Mouse (Mus musculus) ES-Bruce4 (cell line): ENCODE data around the gene Tmem108.

ENCODE experiments used
- CTCF ChIP-seq: IDR thresholded peaks from one replicate; pipeline ENCODE4 v1.8.1; 2011; ENCODE audit warnings: low read depth, low read length
- POLR2A ChIP-seq: IDR thresholded peaks from one replicate; pipeline ENCODE4 v1.8.1; 2011; ENCODE audit warnings: low read length; ENCODE audit not compliant: insufficient read depth

DNA sequence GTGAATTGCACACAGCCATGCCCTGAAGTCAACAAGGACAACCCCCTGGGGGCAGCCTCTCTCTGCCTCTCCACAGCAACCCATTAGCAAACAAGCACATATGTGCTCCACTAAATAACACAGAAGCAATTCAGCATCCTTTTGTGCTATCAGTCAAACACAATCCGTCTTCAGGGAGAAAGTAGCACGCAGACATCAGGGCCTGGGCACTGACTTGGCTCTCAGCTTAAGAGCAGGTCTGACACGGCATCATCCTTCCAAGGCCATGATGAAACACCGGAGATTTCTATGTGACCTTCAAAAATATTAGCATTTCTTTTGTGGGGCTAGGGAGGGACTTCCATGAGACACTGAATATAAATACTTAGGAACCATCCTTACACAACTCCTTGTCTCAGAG is 60.2 kb downstream of the Tmem108 start:
- TF ChIP-seq CTCF (no peak), POLR2A (no peak)
